ENCODE assay signal across 9 mouse cellular contexts in the genomic region with DNA sequence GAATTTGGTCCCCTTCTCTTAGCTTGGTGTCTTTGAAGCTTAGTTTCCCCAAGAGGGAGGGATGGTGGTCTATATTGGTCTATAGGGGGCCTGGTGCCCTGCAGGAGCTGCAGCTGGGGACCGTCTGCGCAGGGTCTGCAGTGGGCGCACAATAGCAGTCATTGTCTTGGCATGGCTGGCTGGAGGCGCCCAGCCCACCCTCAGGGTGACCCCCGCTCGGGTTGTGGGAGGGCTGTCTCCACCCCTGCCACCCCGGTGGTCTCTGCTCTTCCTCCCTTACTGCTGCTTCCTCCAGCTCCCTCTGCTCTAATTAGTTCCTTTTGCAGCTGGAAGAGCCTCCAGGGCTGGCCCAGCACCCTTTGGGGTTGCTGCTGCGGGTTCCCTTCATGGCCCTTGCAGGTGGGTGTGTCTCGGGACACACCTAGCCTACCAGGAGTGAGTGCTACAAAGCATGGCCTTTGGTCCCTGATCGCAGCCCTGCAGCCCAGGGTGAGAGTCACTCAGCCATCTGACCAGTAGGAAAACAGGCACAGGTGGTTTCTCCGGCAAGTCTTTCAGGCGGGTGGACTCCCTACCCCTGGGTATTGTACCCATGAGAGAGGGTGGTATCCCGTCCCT. TPM values are rescaled to one million over a fixed set of nuclear protein-coding genes. Genes with fewer than 3 reads are reported as not detected.
DNase-seq lines count a peak whose midpoint lies in the region; ATAC-seq lines count a peak whose summit lies in the region.
"Had no signal": no experiment of that assay in that cellular context is flagged by ENCODE, and none has a peak within 500 bp of the region (broad histone marks: within the 10 kb centered on the region; RNA-seq: fewer than 3 reads in every experiment).

No protein-coding gene starts in this region.

- H3K4me2 ChIP-seq in embryonic facial prominence, embryonic 11.5 days (ENCODE audit: low read depth, low read length), result peak overlapping the region; percentile 10; the same call in 1 of the 2 replicates

- H3K9me3 ChIP-seq in embryonic facial prominence, embryonic 11.5 days (replicated peaks; ENCODE audit: control insufficient read depth, low read length), result no peaks in the 10 kb centered on the region

- no peaks in the 10 kb centered on the region for H3K27me3 ChIP-seq in embryonic facial prominence, embryonic 11.5 days (ENCODE audit: control insufficient read depth, insufficient read depth, low read length)

- H3K9ac ChIP-seq in embryonic facial prominence, embryonic 11.5 days (replicated peaks; ENCODE audit: low read length), result no peak overlapping the region; the same call in 1 of the 2 replicates

- no peak; the same call in 1 of the 2 replicates for ATAC-seq in embryonic facial prominence, embryonic 11.5 days (replicated peaks; ENCODE audit: insufficient number of reproducible peaks, low FRiP score, low TSS enrichment, low read depth)
- ATAC-seq in megakaryocyte, adult 5-6 weeks (ENCODE audit: poor library complexity, severe bottlenecking), result no peak
- no peak for ATAC-seq in erythroblast, adult 5-6 weeks (replicated peaks; ENCODE audit: low FRiP score, poor library complexity, severe bottlenecking)

- peak overlapping the region; percentile 35; the same call in 1 of the 2 replicates for H3K27ac ChIP-seq in embryonic facial prominence, embryonic 11.5 days (replicated peaks; ENCODE audit: low read depth, low read length)

- DNase-seq in embryo, embryonic 10 days (ENCODE audit: low spot score), result peak; percentile 45
- no peak for DNase-seq in embryo, embryonic 9.5 days (ENCODE audit: extremely low spot score)
- peak; percentile 41 for DNase-seq in kidney, adult 18-20 months
- no peak for DNase-seq in kidney, adult 9 months
- DNase-seq in embryonic facial prominence, embryonic 11.5 days (ENCODE audit: low spot score), result peak; percentile 35
- DNase-seq in kidney, postnatal 14 days, result peak; percentile 52
- DNase-seq: spleen, adult 18-20 months had no signal

- 33% methylated on average over 13 of the region's 13 CpGs for WGBS in embryonic facial prominence, embryonic 11.5 days

- H3K4me3 ChIP-seq in embryonic facial prominence, embryonic 11.5 days (ENCODE audit: low read depth, low read length), result no peak overlapping the region

- H3K4me1 ChIP-seq in embryonic facial prominence, embryonic 11.5 days (ENCODE audit: control insufficient read depth, insufficient read depth, low read length), result peaks cover 33% of the 10 kb centered on the region

- no peaks in the 10 kb centered on the region; the same call in 1 of the 2 replicates for H3K36me3 ChIP-seq in embryonic facial prominence, embryonic 11.5 days (replicated peaks; ENCODE audit: control insufficient read depth, insufficient read depth, low read depth, low read length)

RNA-seq across cellular contexts. Expression of gene Glis2, which starts 11.1 kb away (rescaled TPM):
- 19.9 and 21.2 TPM in 2 replicates for polyA plus RNA-seq in embryonic facial prominence, embryonic 11.5 days (2014; fragmentation: Nextera tagmentation; extraction: Ambion mirVana)
- total RNA-seq in megakaryocyte, adult 5-6 weeks (2015), result 0.80 TPM in 2 replicates
- total RNA-seq in megakaryocyte, adult 5-6 weeks (2017), result 0.28 and 0.51 TPM in 2 replicates
- not detected in 2 replicates for total RNA-seq in erythroblast, adult 5-6 weeks (2015; ENCODE audit: low replicate concordance)
- not detected in 2 replicates for total RNA-seq in erythroblast, adult 5-6 weeks (2017; ENCODE audit: low replicate concordance)

RNA-seq across cellular contexts. Expression of gene Pam16, which starts 19.2 kb away (rescaled TPM):
- 103 and 105 TPM in 2 replicates for polyA plus RNA-seq in embryonic facial prominence, embryonic 11.5 days (2014; fragmentation: Nextera tagmentation; extraction: Ambion mirVana)
- total RNA-seq in megakaryocyte, adult 5-6 weeks (2015), result 30.8 and 42.8 TPM in 2 replicates
- total RNA-seq in megakaryocyte, adult 5-6 weeks (2017), result 18.1 and 24.3 TPM in 2 replicates
- total RNA-seq in erythroblast, adult 5-6 weeks (2015; ENCODE audit: low replicate concordance), result 3.3 and 10.6 TPM in 2 replicates
- 7.9 and 11.6 TPM in 2 replicates for total RNA-seq in erythroblast, adult 5-6 weeks (2017; ENCODE audit: low replicate concordance)

RNA-seq across cellular contexts. Expression of gene Vasn, which starts 34.1 kb away (rescaled TPM):
- 10.9 and 14.1 TPM in 2 replicates for polyA plus RNA-seq in embryonic facial prominence, embryonic 11.5 days (2014; fragmentation: Nextera tagmentation; extraction: Ambion mirVana)
- total RNA-seq in megakaryocyte, adult 5-6 weeks (2015), result not detected in 2 replicates
- 0.12 TPM in 1 of 2 replicates, not detected in the other for total RNA-seq in megakaryocyte, adult 5-6 weeks (2017)
- total RNA-seq in erythroblast, adult 5-6 weeks (2015; ENCODE audit: low replicate concordance), result not detected in 2 replicates
- not detected in 2 replicates for total RNA-seq in erythroblast, adult 5-6 weeks (2017; ENCODE audit: low replicate concordance)

RNA-seq across cellular contexts. Expression of gene Dnaja3, which starts 34.2 kb away (rescaled TPM):
- polyA plus RNA-seq in embryonic facial prominence, embryonic 11.5 days (2014; fragmentation: Nextera tagmentation; extraction: Ambion mirVana), result 56.9 and 58.3 TPM in 2 replicates
- total RNA-seq in megakaryocyte, adult 5-6 weeks (2015), result 10.1 and 11.9 TPM in 2 replicates
- total RNA-seq in megakaryocyte, adult 5-6 weeks (2017), result 26.1 and 27.8 TPM in 2 replicates
- total RNA-seq in erythroblast, adult 5-6 weeks (2015; ENCODE audit: low replicate concordance), result 4.8 and 6.9 TPM in 2 replicates
- total RNA-seq in erythroblast, adult 5-6 weeks (2017; ENCODE audit: low replicate concordance), result 9.5 and 10.9 TPM in 2 replicates

RNA-seq across cellular contexts. Expression of gene Tfap4, which starts 46.0 kb away (rescaled TPM):
- polyA plus RNA-seq in embryonic facial prominence, embryonic 11.5 days (2014; fragmentation: Nextera tagmentation; extraction: Ambion mirVana), result 27.2 and 28.6 TPM in 2 replicates
- total RNA-seq in megakaryocyte, adult 5-6 weeks (2015), result 10.1 and 11.1 TPM in 2 replicates
- total RNA-seq in megakaryocyte, adult 5-6 weeks (2017), result 12.6 and 12.8 TPM in 2 replicates
- total RNA-seq in erythroblast, adult 5-6 weeks (2015; ENCODE audit: low replicate concordance), result 3.1 and 14.4 TPM in 2 replicates
- total RNA-seq in erythroblast, adult 5-6 weeks (2017; ENCODE audit: low replicate concordance), result 4.6 and 5.9 TPM in 2 replicates

Comparison
In these comparisons a context has a peak if more than half of its experiments do, and no peak if none do; other contexts are left out.
1. DNase-seq: peak in embryo, embryonic 10 days (single experiment), kidney, adult 18-20 months (single experiment), embryonic facial prominence, embryonic 11.5 days (single experiment) and kidney, postnatal 14 days (single experiment); none in embryo, embryonic 9.5 days (single experiment) and kidney, adult 9 months (single experiment).